Mouse (Mus musculus): ENCODE measurements around the gene Pnma1. TPM values are rescaled to one million over a fixed set of nuclear protein-coding genes. Genes with fewer than 3 reads are reported as not detected.
A peak's percentile ranks its signal among the peaks of the same experiment; 100 is the strongest.

Pnma1 gene
- polyA plus RNA-seq, 1 experiment = 0.46 TPM

- no peaks in the 10 kb centered on the region for H3K27me3 ChIP-seq (ENCODE audit: control insufficient read depth, insufficient read depth, insufficient read length)
- H3K36me3 ChIP-seq (ENCODE audit: control insufficient read depth, insufficient read depth) = peaks cover 32% of the 10 kb centered on the region
- no peak overlapping the region for H3K4me2 ChIP-seq (ENCODE audit: low read depth)
- H3ac ChIP-seq (ENCODE audit: control insufficient read depth, insufficient read length) = no peak overlapping the region
- TF ChIP-seq MAX (IDR thresholded peaks at IDR 0.05; ENCODE audit: low read depth) (no peak), TCF3 (IDR thresholded peaks at IDR 0.05; ENCODE audit: insufficient read length, low read depth) (no peak), POLR2AphosphoS2 (IDR thresholded peaks at IDR 0.05; ENCODE audit: insufficient read length, low read depth) (no peak), SRF (IDR thresholded peaks at IDR 0.05; ENCODE audit: control insufficient read depth, insufficient read length, low read depth) (no peak), MYOG (IDR thresholded peaks at IDR 0.05; ENCODE audit: control insufficient read depth in 1 of 3, insufficient read depth in 1 of 3, insufficient read length in 2 of 3, low read depth in 2 of 3) (no peak), E2F4 (IDR thresholded peaks at IDR 0.05; ENCODE audit: insufficient read depth) (no peak)
- no peaks in the 10 kb centered on the region for H3K79me2 ChIP-seq (ENCODE audit: control insufficient read depth, insufficient read depth)
- no peak overlapping the region for H3K4me3 ChIP-seq
These were observed 4.3 kb upstream of the Pnma1 start for GRCm38 (mm10) chr12:84152352-84153190.

DNA sequence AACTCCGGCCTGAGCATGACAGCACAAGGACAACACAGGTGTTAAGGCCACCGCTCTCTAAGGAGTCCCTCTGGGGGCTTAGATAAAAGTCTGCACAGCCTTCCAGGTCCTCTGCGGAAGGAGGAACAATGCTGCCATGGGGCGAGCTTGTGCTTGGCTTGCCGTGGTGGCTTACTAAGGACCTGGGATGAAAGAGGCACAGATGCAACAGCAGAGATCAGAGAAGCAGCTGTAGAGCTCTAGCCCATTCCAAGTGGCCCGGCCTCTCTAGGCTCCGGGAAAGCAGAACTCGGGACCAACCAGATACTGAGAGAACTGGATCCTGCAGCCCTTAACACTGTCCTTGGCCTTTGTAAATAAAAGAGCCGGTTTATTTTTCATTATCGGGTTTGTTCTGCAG lies 3.6 kb upstream of the Pnma1 start:
- no peaks in the 10 kb centered on the region for H3K27me3 ChIP-seq (ENCODE audit: control insufficient read depth, insufficient read depth, insufficient read length)
- TF ChIP-seq POLR2A (IDR thresholded peaks at IDR 0.05; ENCODE audit: insufficient read length, low read depth) = no peak
- no peak for TF ChIP-seq MYOD1 (IDR thresholded peaks at IDR 0.05; ENCODE audit: control insufficient read depth in 1 of 3, insufficient read length in 2 of 3, low read depth in 2 of 3)
- TF ChIP-seq TCF3 (IDR thresholded peaks at IDR 0.05; ENCODE audit: insufficient read length, low read depth) = no peak
- no peak for TF ChIP-seq POLR2AphosphoS2 (IDR thresholded peaks at IDR 0.05; ENCODE audit: insufficient read length, low read depth)
- TF ChIP-seq REST (IDR thresholded peaks at IDR 0.05; ENCODE audit: insufficient read depth, insufficient read length) = no peak
- no peak for TF ChIP-seq E2F4 (IDR thresholded peaks at IDR 0.05; ENCODE audit: insufficient read depth)
- TF ChIP-seq MYOG (IDR thresholded peaks at IDR 0.05; ENCODE audit: control insufficient read depth in 1 of 3, insufficient read depth in 1 of 3, insufficient read length in 2 of 3, low read depth in 2 of 3) = no peak
- TF ChIP-seq TCF12 (IDR thresholded peaks at IDR 0.05; ENCODE audit: insufficient read depth, poor library complexity, severe bottlenecking) = no peak
- TF ChIP-seq CEBPB (IDR thresholded peaks at IDR 0.05; ENCODE audit: insufficient read depth, poor library complexity, severe bottlenecking) = no peak
- no peak for TF ChIP-seq SRF (IDR thresholded peaks at IDR 0.05; ENCODE audit: control insufficient read depth, insufficient read length, low read depth)
- no peak for TF ChIP-seq MAX (IDR thresholded peaks at IDR 0.05; ENCODE audit: low read depth)
- TF ChIP-seq USF1 (IDR thresholded peaks at IDR 0.05; ENCODE audit: low read depth) = no peak
- H3ac ChIP-seq (ENCODE audit: control insufficient read depth, insufficient read length) = no peak overlapping the region
- peaks cover 33% of the 10 kb centered on the region for H3K36me3 ChIP-seq (ENCODE audit: control insufficient read depth, insufficient read depth)
- no peaks in the 10 kb centered on the region for H3K79me2 ChIP-seq (ENCODE audit: control insufficient read depth, insufficient read depth)
- H3K4me3 ChIP-seq = no peak overlapping the region
- no peak overlapping the region for H3K4me2 ChIP-seq (ENCODE audit: low read depth)

GRCm38 (mm10) chr12:84150976-84151375 lies 2.7 kb upstream of the Pnma1 start:
- no peak overlapping the region for H3ac ChIP-seq (ENCODE audit: control insufficient read depth, insufficient read length)
- H3K4me3 ChIP-seq = no peak overlapping the region
- H3K36me3 ChIP-seq (ENCODE audit: control insufficient read depth, insufficient read depth) = peaks cover 25% of the 10 kb centered on the region
- no peaks in the 10 kb centered on the region for H3K79me2 ChIP-seq (ENCODE audit: control insufficient read depth, insufficient read depth)
- no peak for TF ChIP-seq MYOG (IDR thresholded peaks at IDR 0.05; ENCODE audit: control insufficient read depth in 1 of 3, insufficient read depth in 1 of 3, insufficient read length in 2 of 3, low read depth in 2 of 3)
- H3K27me3 ChIP-seq (ENCODE audit: control insufficient read depth, insufficient read depth, insufficient read length) = no peaks in the 10 kb centered on the region
- H3K4me2 ChIP-seq (ENCODE audit: low read depth) = no peak overlapping the region

GRCm38 (mm10) chr12:84149971-84150370 lies 1.7 kb upstream of the Pnma1 start:
- Histone ChIP-seq H3ac (ENCODE audit: control insufficient read depth, insufficient read length) (no peak overlapping the region), H3K4me2 (ENCODE audit: low read depth) (no peak overlapping the region), H3K79me2 (ENCODE audit: control insufficient read depth, insufficient read depth) (no peaks in the 10 kb centered on the region), H3K36me3 (ENCODE audit: control insufficient read depth, insufficient read depth) (peaks cover 25% of the 10 kb centered on the region), H3K27me3 (ENCODE audit: control insufficient read depth, insufficient read depth, insufficient read length) (no peaks in the 10 kb centered on the region), H3K4me3 (no peak overlapping the region)
- TF ChIP-seq POLR2AphosphoS2 (IDR thresholded peaks at IDR 0.05; ENCODE audit: insufficient read length, low read depth) = peak; percentile 39
- TF ChIP-seq CEBPB (IDR thresholded peaks at IDR 0.05; ENCODE audit: insufficient read depth, poor library complexity, severe bottlenecking) = no peak
- no peak for TF ChIP-seq POLR2A (IDR thresholded peaks at IDR 0.05; ENCODE audit: insufficient read length, low read depth)

GRCm38 (mm10) chr12:84148622-84149012 lies 328 bp upstream of the Pnma1 start:
- TF ChIP-seq POLR2A (IDR thresholded peaks at IDR 0.05; ENCODE audit: insufficient read length, low read depth) = no peak
- no peak for TF ChIP-seq USF1 (IDR thresholded peaks at IDR 0.05; ENCODE audit: low read depth)
- TF ChIP-seq MYOD1 (IDR thresholded peaks at IDR 0.05; ENCODE audit: control insufficient read depth in 1 of 3, insufficient read length in 2 of 3, low read depth in 2 of 3) = no peak
- no peak for TF ChIP-seq TCF12 (IDR thresholded peaks at IDR 0.05; ENCODE audit: insufficient read depth, poor library complexity, severe bottlenecking)
- no peak for TF ChIP-seq MAX (IDR thresholded peaks at IDR 0.05; ENCODE audit: low read depth)
- TF ChIP-seq E2F4 (IDR thresholded peaks at IDR 0.05; ENCODE audit: insufficient read depth) = no peak
- no peak for TF ChIP-seq TCF3 (IDR thresholded peaks at IDR 0.05; ENCODE audit: insufficient read length, low read depth)
- no peak for TF ChIP-seq CEBPB (IDR thresholded peaks at IDR 0.05; ENCODE audit: insufficient read depth, poor library complexity, severe bottlenecking)
- TF ChIP-seq MYOG (IDR thresholded peaks at IDR 0.05; ENCODE audit: control insufficient read depth in 1 of 3, insufficient read depth in 1 of 3, insufficient read length in 2 of 3, low read depth in 2 of 3) = no peak
- no peak for TF ChIP-seq SRF (IDR thresholded peaks at IDR 0.05; ENCODE audit: control insufficient read depth, insufficient read length, low read depth)
- TF ChIP-seq POLR2AphosphoS2 (IDR thresholded peaks at IDR 0.05; ENCODE audit: insufficient read length, low read depth) = no peak
- TF ChIP-seq REST (IDR thresholded peaks at IDR 0.05; ENCODE audit: insufficient read depth, insufficient read length) = no peak
- H3K4me3 ChIP-seq = no peak overlapping the region
- no peaks in the 10 kb centered on the region for H3K27me3 ChIP-seq (ENCODE audit: control insufficient read depth, insufficient read depth, insufficient read length)
- no peaks in the 10 kb centered on the region for H3K79me2 ChIP-seq (ENCODE audit: control insufficient read depth, insufficient read depth)
- no peak overlapping the region for H3K4me2 ChIP-seq (ENCODE audit: low read depth)
- H3K36me3 ChIP-seq (ENCODE audit: control insufficient read depth, insufficient read depth) = peaks cover 23% of the 10 kb centered on the region
- H3ac ChIP-seq (ENCODE audit: control insufficient read depth, insufficient read length) = no peak overlapping the region
